Mouse (Mus musculus) erythroblast, embryonic 14.5 days (primary cell): ENCODE data around the gene Apbb1ip.

ENCODE experiments used
- GATA1 ChIP-seq: IDR thresholded peaks from 2 replicates; pipeline ENCODE4 v1.6.1; 2012; ENCODE audit warnings: low read length, inconsistent platforms, mixed read lengths
- TAL1 ChIP-seq: IDR thresholded peaks from 3 replicates; pipeline ENCODE4 v1.6.1; 2012; ENCODE audit warnings: low read length, inconsistent platforms, mixed read lengths

DNA sequence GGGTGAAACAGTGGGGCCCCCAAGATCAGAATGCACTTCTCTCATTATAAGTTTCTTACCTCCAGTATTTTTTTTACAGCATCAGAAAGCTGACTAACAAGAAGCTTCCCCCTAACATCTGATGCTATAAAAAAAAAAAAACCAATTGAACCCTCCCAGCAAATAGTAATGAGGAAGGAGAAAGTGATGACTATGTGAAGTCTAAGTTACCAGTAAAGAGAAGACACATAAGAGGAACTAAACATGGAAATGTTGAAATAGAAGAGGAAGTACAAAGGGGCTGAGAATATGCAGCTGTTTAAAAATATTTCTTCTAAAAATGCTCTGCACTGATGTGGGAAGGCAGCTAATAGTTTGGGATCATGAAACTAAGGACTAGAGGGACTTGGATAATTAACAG, 27.1 kb upstream of the Apbb1ip start:
- TF ChIP-seq GATA1 (no peak), TAL1 (no peak)
